Mouse (Mus musculus): ENCODE data around the gene Ly6g6c.

- no peak for TF ChIP-seq USF1 (IDR thresholded peaks at IDR 0.05; ENCODE audit: low read depth)
- TF ChIP-seq MYOG (IDR thresholded peaks at IDR 0.05; ENCODE audit: control insufficient read depth in 1 of 3, insufficient read depth in 1 of 3, insufficient read length in 2 of 3, low read depth in 2 of 3) = no peak
- no peak for TF ChIP-seq POLR2A (IDR thresholded peaks at IDR 0.05; ENCODE audit: insufficient read length, low read depth)
- no peak for TF ChIP-seq POLR2AphosphoS2 (IDR thresholded peaks at IDR 0.05; ENCODE audit: insufficient read length, low read depth)
Measured at GRCm38 (mm10) chr17:35039121-35039873, 25.9 kb upstream of the Ly6g6c start.

Data from myocyte (in vitro differentiated cells).